Mouse (Mus musculus): ENCODE results near the gene 3110009E18Rik. TPM values are rescaled to one million over a fixed set of nuclear protein-coding genes. Genes with fewer than 3 reads are reported as not detected.
A peak's percentile ranks its signal among the peaks of the same experiment; 100 is the strongest.

3110009E18Rik gene
- polyA plus RNA-seq, 1 experiment from 2014 or later, result 21.6 TPM

- DNase-seq (ENCODE audit: extremely low spot score, low spot score), result no peak
- peaks cover 9% of the 10 kb centered on the region for H3K4me1 ChIP-seq
- no peaks in the 10 kb centered on the region for H3K27me3 ChIP-seq (ENCODE audit: poor library complexity, severe bottlenecking)
- H3K36me3 ChIP-seq (replicated peaks), result no peaks in the 10 kb centered on the region
- H3K9me3 ChIP-seq, result no peaks in the 10 kb centered on the region
- no peak overlapping the region for H3K4me3 ChIP-seq
- 85% methylated on average over 4 of the region's 4 CpGs for WGBS
- H3K27ac ChIP-seq, result no peak overlapping the region
These were observed 102.6 kb downstream of the 3110009E18Rik start for GRCm38 (mm10) chr1:120223613-120224012.

DNA sequence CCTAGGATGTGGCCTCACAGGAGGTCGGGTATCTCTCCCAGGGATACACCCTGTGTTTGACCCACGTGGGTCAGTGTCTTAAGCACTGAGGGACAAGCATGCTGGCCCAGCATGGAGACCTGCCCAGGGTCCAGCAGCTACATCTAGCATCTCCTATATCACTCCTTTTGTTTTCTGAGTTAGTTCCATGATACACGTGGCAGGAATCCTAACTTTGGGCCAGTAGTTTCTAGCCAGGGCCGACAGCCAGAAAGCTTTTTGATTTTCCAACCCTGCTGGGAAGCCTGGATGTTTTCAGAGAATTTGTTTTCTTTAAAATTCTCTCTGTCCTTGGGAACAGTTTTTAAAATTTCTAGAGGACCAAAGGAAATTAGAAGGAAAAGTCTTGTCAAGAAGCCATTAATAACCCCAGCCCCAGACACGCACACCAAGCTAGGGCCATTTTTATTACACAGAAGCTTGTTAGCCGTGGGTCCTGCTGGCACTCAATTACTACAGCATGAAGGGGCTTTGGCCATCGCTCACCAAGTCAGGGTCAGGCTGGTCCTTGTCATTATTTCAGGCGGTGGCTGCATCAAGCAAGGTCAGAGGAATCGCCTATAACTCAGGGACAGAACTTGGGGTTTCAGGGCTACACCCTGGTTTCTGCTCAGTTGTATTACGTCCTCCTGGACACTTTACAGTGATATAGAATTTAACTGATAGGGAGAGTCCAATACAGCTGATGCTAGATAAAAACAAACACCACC, 108.9 kb downstream of the 3110009E18Rik start:
- no peaks in the 10 kb centered on the region for H3K9me3 ChIP-seq
- no peaks in the 10 kb centered on the region for H3K36me3 ChIP-seq (replicated peaks)
- H3K4me3 ChIP-seq, result no peak overlapping the region
- H3K27me3 ChIP-seq (ENCODE audit: poor library complexity, severe bottlenecking), result no peaks in the 10 kb centered on the region
- peaks cover 4% of the 10 kb centered on the region for H3K4me1 ChIP-seq
- H3K27ac ChIP-seq, result no peak overlapping the region
- DNase-seq (ENCODE audit: extremely low spot score, low spot score), result no peak
- WGBS, result 89% methylated on average over 10 of the region's 10 CpGs

DNA sequence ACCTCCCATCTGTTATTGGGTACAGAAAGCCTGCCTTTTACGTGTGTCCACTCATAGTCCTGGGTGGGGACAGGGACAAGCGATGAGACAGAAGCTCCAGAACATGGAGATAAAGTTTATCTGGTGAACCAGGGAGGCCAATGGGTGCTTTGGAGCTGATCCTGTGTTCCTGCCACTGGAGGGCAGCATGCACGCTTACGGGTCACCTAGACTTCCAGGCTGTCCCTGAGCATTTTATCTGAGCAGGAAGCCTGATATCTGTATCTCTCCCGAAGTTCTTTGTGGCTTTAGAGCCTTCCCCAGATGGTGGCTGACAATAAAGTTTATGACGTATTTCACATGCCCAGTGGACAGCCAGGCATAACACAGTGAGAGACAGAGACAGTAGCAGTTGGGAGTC, 110.3 kb downstream of the 3110009E18Rik start:
- no peak overlapping the region for H3K4me3 ChIP-seq
- no peaks in the 10 kb centered on the region for H3K36me3 ChIP-seq (replicated peaks)
- DNase-seq (ENCODE audit: extremely low spot score, low spot score), result peak; percentile 38
- H3K9me3 ChIP-seq, result no peaks in the 10 kb centered on the region
- 41% methylated on average over 6 of the region's 6 CpGs for WGBS
- no peaks in the 10 kb centered on the region for H3K27me3 ChIP-seq (ENCODE audit: poor library complexity, severe bottlenecking)
- H3K27ac ChIP-seq, result no peak overlapping the region
- H3K4me1 ChIP-seq, result peaks cover 3% of the 10 kb centered on the region; the same call in 1 of the 2 replicates

- WGBS, result 80% methylated on average over 6 of the region's 6 CpGs
- H3K4me1 ChIP-seq, result no peaks in the 10 kb centered on the region
- no peak overlapping the region for H3K4me3 ChIP-seq
- H3K36me3 ChIP-seq (replicated peaks), result no peaks in the 10 kb centered on the region
- no peak for DNase-seq (ENCODE audit: extremely low spot score, low spot score)
- H3K9me3 ChIP-seq, result no peaks in the 10 kb centered on the region
- no peak overlapping the region for H3K27ac ChIP-seq
- H3K27me3 ChIP-seq (ENCODE audit: poor library complexity, severe bottlenecking), result no peaks in the 10 kb centered on the region
These were observed 111.2 kb downstream of the 3110009E18Rik start for GRCm38 (mm10) chr1:120232170-120232569.

DNA sequence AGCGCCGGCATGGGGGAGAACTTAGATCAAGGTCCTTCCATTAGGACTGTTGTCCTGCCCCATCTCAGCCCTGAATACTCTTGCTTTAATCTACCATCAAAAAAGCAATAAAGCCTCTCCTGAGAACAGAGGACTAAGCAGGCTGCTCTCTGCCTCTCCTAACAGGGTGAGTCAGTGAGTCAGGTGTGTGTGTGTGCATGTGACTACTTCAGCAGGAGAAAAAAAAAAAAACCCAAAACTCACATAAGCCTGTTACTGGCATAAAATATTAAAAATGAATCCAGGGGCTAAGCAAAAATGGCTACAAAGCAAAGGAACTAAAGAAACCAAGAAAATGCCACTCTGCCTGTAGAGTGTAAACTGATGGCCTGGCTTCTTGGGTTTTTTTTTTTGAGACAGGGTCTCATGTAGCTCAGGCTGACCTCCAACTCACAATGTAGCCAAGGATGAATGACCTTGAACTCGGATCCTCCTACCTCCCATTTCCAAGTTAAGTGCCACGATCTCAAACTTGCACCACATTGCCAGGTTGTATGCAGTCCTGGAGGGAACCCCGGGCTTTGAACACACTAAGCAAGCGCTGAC, 114.7 kb downstream of the 3110009E18Rik start:
- Histone ChIP-seq H3K4me1 (no peaks in the 10 kb centered on the region), H3K27ac (no peak overlapping the region), H3K9me3 (no peaks in the 10 kb centered on the region), H3K36me3 (replicated peaks) (no peaks in the 10 kb centered on the region), H3K27me3 (ENCODE audit: poor library complexity, severe bottlenecking) (no peaks in the 10 kb centered on the region), H3K4me3 (no peak overlapping the region)
- WGBS, result 92% methylated on average over 6 of the region's 6 CpGs
- DNase-seq (ENCODE audit: extremely low spot score, low spot score), result no peak

GRCm38 (mm10) chr1:120236424-120236823, 115.4 kb downstream of the 3110009E18Rik start:
- 93% methylated on average over 14 of the region's 14 CpGs for WGBS
- H3K9me3 ChIP-seq, result no peaks in the 10 kb centered on the region
- no peak overlapping the region for H3K27ac ChIP-seq
- no peaks in the 10 kb centered on the region for H3K27me3 ChIP-seq (ENCODE audit: poor library complexity, severe bottlenecking)
- no peaks in the 10 kb centered on the region for H3K36me3 ChIP-seq (replicated peaks)
- no peaks in the 10 kb centered on the region for H3K4me1 ChIP-seq
- no peak for DNase-seq (ENCODE audit: extremely low spot score, low spot score)
- no peak overlapping the region for H3K4me3 ChIP-seq

DNA sequence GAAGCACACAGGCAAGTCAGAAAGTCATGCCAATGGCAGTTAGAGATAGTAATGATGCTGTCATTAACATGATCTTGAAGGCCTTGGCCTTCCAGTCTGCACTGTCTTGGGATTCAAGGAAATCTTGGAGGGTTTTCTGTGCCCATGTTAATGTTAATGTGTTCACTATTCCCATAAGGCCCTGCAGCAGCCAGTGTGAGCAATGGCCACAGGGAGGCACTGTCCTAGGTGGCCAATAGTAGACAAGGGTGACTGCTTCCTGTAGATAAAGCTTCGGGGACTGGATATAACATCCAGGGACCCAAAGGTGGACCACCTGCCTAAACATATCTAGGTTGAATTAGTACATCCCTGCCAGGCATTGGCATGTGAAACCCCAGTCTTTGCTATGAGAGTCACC, 116.1 kb downstream of the 3110009E18Rik start:
- Histone ChIP-seq H3K4me3 (no peak overlapping the region), H3K27me3 (ENCODE audit: poor library complexity, severe bottlenecking) (no peaks in the 10 kb centered on the region), H3K27ac (no peak overlapping the region), H3K36me3 (replicated peaks) (no peaks in the 10 kb centered on the region), H3K9me3 (no peaks in the 10 kb centered on the region), H3K4me1 (no peaks in the 10 kb centered on the region)
- DNase-seq (ENCODE audit: extremely low spot score, low spot score), result no peak
- 84% methylated on average over 1 of the region's 1 CpGs for WGBS

Other genes with a start within 250 kb of the 3110009E18Rik start
- 10.0 and 11.2 TPM in 2 replicates for gene Tmem177, start 208.0 kb upstream of the 3110009E18Rik start, polyA plus RNA-seq (2016; fragmentation: Nextera tagmentation; extraction: Ambion mirVana)
- gene Cfap221, start 124.0 kb upstream of the 3110009E18Rik start, polyA plus RNA-seq (2016; fragmentation: Nextera tagmentation; extraction: Ambion mirVana), result 0.16 TPM in 1 of 2 replicates, not detected in the other
- gene Sctr, start 114.3 kb upstream of the 3110009E18Rik start, polyA plus RNA-seq (2016; fragmentation: Nextera tagmentation; extraction: Ambion mirVana), result 0.16 and 0.17 TPM in 2 replicates
- gene Tmem37, start 47.1 kb upstream of the 3110009E18Rik start, polyA plus RNA-seq (2016; fragmentation: Nextera tagmentation; extraction: Ambion mirVana), result 6.7 TPM in 2 replicates
- gene Dbi, start 109 bp upstream of the 3110009E18Rik start, polyA plus RNA-seq (2016; fragmentation: Nextera tagmentation; extraction: Ambion mirVana), result 797 and 870 TPM in 2 replicates
- 3.4 and 3.5 TPM in 2 replicates for gene Steap3, start 151.5 kb downstream of the 3110009E18Rik start, polyA plus RNA-seq (2016; fragmentation: Nextera tagmentation; extraction: Ambion mirVana)
- gene C1ql2, start 219.4 kb downstream of the 3110009E18Rik start, polyA plus RNA-seq (2016; fragmentation: Nextera tagmentation; extraction: Ambion mirVana), result 0.09 TPM in 1 of 2 replicates, not detected in the other

Data from forebrain, embryonic 10.5 days (tissue).